Mouse (Mus musculus): ENCODE data around the gene Iqcf5. TPM values are rescaled to one million over a fixed set of nuclear protein-coding genes. Genes with fewer than 3 reads are reported as not detected.
A peak's percentile ranks its signal among the peaks of the same experiment; 100 is the strongest.

Iqcf5 gene
- not detected in 2 replicates for polyA plus RNA-seq (2015; fragmentation: Nextera tagmentation; extraction: Ambion mirVana)

DNA sequence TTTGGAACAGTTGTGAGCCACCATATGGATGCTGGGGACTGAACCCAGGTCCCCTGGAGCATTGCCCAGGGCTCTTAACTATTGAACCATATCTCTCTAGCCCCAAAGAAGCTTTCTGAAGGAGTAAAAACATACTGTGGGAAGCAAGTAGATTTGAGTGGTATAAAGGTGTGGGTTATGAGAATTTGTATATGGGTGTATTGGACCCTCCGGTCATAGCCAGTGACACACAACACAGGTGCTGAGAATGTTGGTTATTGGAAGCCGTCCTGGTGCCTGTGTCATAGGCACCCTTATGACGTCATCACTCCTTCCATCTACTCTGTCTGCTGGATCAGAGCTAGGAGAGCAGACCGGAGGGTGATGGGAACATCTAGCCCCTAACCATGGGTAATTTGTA lies at the start of gene Iqcf5:
Gene Iqcf5, plus strand, starts transcription at position 301 of the 400 bp plus-strand sequence.
- no peak within 1 kb of the TSS for H3K4me2 ChIP-seq
- 89% methylated on average over 4 of the region's 4 CpGs for WGBS
- H3K9ac ChIP-seq, result no peak within 1 kb of the TSS
- H3K36me3 ChIP-seq, result no peaks in the 10 kb centered on the region
- H3K27me3 ChIP-seq, result no peaks in the 10 kb centered on the region
- no peaks in the 10 kb centered on the region for H3K4me1 ChIP-seq (replicated peaks)
- no peaks in the 10 kb centered on the region for H3K9me3 ChIP-seq
- no peak within 1 kb of the TSS for H3K27ac ChIP-seq (replicated peaks)
- no peak within 1 kb of the TSS for H3K4me3 ChIP-seq
- no peak for ATAC-seq (ENCODE audit: low FRiP score, low read depth)

GRCm38 (mm10) chr9:106464751-106465541 lies 49.4 kb upstream of the Iqcf5 start:
- H3K27ac ChIP-seq (replicated peaks), result peak overlapping the region; percentile 90
- H3K4me2 ChIP-seq, result peak overlapping the region; percentile 91
- 2% methylated on average over 86 of the region's 99 CpGs for WGBS
- peaks cover 23% of the 10 kb centered on the region for H3K4me1 ChIP-seq (replicated peaks)
- peak overlapping the region; percentile 49 for H3K4me3 ChIP-seq
- peaks cover 28% of the 10 kb centered on the region for H3K36me3 ChIP-seq
- peak; percentile 78 for ATAC-seq (ENCODE audit: low FRiP score, low read depth)
- no peaks in the 10 kb centered on the region for H3K9me3 ChIP-seq
- no peaks in the 10 kb centered on the region for H3K27me3 ChIP-seq
- H3K9ac ChIP-seq, result peak overlapping the region; percentile 73

DNA sequence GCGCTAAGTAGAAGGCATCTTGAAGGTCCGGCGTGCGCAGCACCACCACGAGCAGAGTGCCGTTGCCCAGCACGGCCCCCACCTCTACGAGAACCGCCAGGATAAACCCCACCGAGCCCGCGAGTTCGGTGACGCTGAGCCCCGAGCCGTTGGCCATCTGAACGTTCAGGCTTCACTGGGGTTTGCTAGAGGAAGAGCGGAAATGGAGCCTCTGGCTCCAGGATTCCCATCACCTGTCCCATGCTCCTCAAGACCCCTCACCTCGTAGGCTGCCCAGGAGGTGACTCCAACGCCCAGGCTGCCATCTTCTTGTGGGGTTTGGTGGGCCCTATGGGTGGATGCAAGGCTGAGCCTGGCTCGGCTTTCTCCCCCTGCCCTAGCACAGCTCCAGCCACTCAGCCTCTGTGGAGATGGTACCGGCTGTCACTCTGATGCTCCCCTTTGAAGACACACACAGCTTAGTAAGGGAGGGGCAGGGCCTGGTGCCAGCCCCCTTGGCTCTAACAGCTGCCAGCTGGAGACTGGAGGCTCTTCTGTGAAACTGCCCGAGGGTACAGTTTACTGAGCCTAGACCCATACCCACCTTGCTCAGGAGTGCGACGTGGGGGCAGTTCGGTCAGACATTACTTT lies 48.7 kb upstream of the Iqcf5 start, which contains the start of gene Gpr62:
Gene Gpr62, minus strand, starts transcription at position 368 of the 630 bp plus-strand sequence.
- Histone ChIP-seq H3K36me3 (peaks cover 25% of the 10 kb centered on the region), H3K9me3 (no peaks in the 10 kb centered on the region), H3K4me2 (peak within 1 kb of the TSS; percentile 91), H3K27me3 (no peaks in the 10 kb centered on the region), H3K9ac (peak within 1 kb of the TSS; percentile 73), H3K4me3 (peak within 1 kb of the TSS; percentile 49), H3K4me1 (replicated peaks) (peaks cover 22% of the 10 kb centered on the region), H3K27ac (replicated peaks) (peak within 1 kb of the TSS; percentile 90)
- WGBS, result 23% methylated on average over 26 of the region's 26 CpGs
- ATAC-seq (ENCODE audit: low FRiP score, low read depth), result peak; percentile 36

- no peak for ATAC-seq (ENCODE audit: low FRiP score, low read depth)
- no peak overlapping the region for H3K4me3 ChIP-seq
- H3K36me3 ChIP-seq, result peaks cover 17% of the 10 kb centered on the region
- no peaks in the 10 kb centered on the region for H3K27me3 ChIP-seq
- no peaks in the 10 kb centered on the region for H3K9me3 ChIP-seq
- no peak overlapping the region for H3K27ac ChIP-seq (replicated peaks)
- WGBS, result 88% methylated on average over 6 of the region's 6 CpGs
- no peak overlapping the region for H3K4me2 ChIP-seq
- H3K9ac ChIP-seq, result no peak overlapping the region
- H3K4me1 ChIP-seq (replicated peaks), result peaks cover 22% of the 10 kb centered on the region
These were observed 47.7 kb upstream of the Iqcf5 start for GRCm38 (mm10) chr9:106466721-106467120.

DNA sequence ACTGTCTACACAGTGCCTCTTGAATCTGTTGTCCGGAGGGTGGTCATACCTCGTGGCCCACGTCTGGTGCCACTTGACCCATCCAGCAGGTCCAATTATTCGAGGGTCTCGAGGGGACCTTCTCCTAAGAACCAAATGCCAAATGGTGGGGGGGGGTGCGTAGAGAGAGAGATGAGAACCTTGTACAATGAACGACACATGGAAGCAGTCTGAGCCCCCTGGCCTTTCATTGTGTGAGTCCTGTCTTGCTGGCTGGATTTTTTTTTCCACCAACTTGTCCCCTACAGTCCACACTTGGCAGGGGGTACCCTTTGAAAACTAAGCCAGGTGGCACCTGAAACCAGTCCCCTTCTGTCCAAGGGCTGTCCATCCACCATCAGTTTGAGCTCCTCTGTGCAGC lies 46.6 kb upstream of the Iqcf5 start:
- Histone ChIP-seq H3K9me3 (no peaks in the 10 kb centered on the region), H3K27me3 (no peaks in the 10 kb centered on the region), H3K4me2 (no peak overlapping the region), H3K9ac (no peak overlapping the region), H3K4me3 (no peak overlapping the region), H3K4me1 (replicated peaks) (peaks cover 22% of the 10 kb centered on the region), H3K36me3 (peaks cover 8% of the 10 kb centered on the region; the same call in 1 of the 2 replicates), H3K27ac (replicated peaks) (no peak overlapping the region)
- no peak for ATAC-seq (ENCODE audit: low FRiP score, low read depth)
- 89% methylated on average over 7 of the region's 7 CpGs for whole genome bisulfite sequencing

DNA sequence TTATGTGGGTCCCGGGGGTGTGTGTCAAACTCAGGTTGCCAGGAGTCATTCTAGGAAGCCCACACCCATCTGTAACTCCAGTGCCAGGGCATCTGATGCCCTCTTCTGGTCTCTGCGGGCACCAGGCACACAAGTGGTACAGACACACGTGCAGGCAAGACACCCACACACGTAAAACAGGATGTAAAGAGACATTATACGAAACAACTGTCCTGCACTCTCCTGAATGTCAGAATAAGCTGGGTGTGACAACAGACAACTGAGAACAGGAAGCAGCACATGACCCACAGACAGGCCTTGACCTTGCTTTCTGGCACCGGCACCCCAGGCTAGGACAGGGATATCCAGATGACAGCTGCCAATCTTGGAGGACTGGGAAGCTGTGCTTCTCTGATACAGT lies 45.1 kb upstream of the Iqcf5 start:
- 73% methylated on average over 6 of the region's 6 CpGs for WGBS
- Histone ChIP-seq H3K9ac (no peak overlapping the region), H3K4me1 (replicated peaks) (peaks cover 23% of the 10 kb centered on the region), H3K27me3 (no peaks in the 10 kb centered on the region), H3K4me3 (no peak overlapping the region), H3K9me3 (no peaks in the 10 kb centered on the region), H3K27ac (replicated peaks) (no peak overlapping the region), H3K4me2 (no peak overlapping the region), H3K36me3 (no peaks in the 10 kb centered on the region)
- no peak for ATAC-seq (ENCODE audit: low FRiP score, low read depth)

- H3K4me1 ChIP-seq (replicated peaks), result peaks cover 20% of the 10 kb centered on the region
- 73% methylated on average over 9 of the region's 9 CpGs for WGBS
- no peak for ATAC-seq (ENCODE audit: low FRiP score, low read depth)
- no peak overlapping the region for H3K27ac ChIP-seq (replicated peaks)
- H3K27me3 ChIP-seq, result no peaks in the 10 kb centered on the region
- no peaks in the 10 kb centered on the region for H3K9me3 ChIP-seq
- no peak overlapping the region for H3K4me3 ChIP-seq
- no peak overlapping the region for H3K9ac ChIP-seq
- H3K4me2 ChIP-seq, result no peak overlapping the region
- H3K36me3 ChIP-seq, result no peaks in the 10 kb centered on the region
These were observed 44.6 kb upstream of the Iqcf5 start for GRCm38 (mm10) chr9:106469776-106470175.

DNA sequence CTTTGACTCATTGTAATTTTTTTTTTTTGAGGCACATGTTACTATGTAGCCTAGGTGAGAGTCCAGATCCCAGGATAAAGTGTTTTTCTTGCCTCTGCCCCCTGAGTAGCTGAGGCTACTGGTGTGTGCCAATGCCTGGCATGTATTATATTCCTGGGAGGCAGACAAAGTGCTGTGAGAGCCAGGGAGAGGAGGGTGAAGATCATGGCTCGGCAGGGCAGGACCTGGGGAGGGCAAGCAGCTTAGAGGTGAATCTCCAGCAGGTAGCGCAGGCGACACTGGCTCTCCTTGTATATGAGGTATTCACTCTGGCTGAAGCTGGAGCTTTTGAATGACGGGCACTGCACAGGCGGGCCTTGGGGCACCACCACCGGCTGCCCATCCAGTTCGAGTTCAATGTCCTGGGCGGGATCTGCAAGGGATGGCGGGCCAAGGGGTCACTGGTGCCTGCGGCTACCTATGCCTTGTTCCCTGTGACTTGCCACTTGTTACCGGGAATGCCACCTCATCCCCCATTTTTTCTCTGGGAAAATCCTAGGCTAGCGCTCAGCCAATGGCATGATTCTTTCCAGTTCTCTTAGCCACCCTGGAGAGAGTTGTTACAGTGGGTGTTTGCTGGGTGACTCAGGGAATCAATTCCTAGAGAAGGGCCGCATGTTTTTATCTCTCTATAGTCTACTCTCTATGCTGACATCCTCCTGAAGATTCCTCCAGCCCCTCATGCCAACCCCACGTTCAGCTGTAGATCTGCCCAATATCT lies 43.2 kb upstream of the Iqcf5 start:
- ATAC-seq (ENCODE audit: low FRiP score, low read depth), result no peak
- Histone ChIP-seq H3K4me3 (no peak overlapping the region), H3K4me1 (replicated peaks) (peaks cover 9% of the 10 kb centered on the region), H3K9ac (no peak overlapping the region), H3K27ac (replicated peaks) (no peak overlapping the region), H3K4me2 (no peak overlapping the region), H3K9me3 (no peaks in the 10 kb centered on the region), H3K36me3 (no peaks in the 10 kb centered on the region), H3K27me3 (no peaks in the 10 kb centered on the region)
- WGBS, result 65% methylated on average over 14 of the region's 14 CpGs

- Histone ChIP-seq H3K9ac (no peak overlapping the region), H3K4me1 (replicated peaks) (peaks cover 13% of the 10 kb centered on the region), H3K36me3 (no peaks in the 10 kb centered on the region), H3K27me3 (no peaks in the 10 kb centered on the region), H3K27ac (replicated peaks) (no peak overlapping the region), H3K4me3 (no peak overlapping the region), H3K9me3 (no peaks in the 10 kb centered on the region), H3K4me2 (no peak overlapping the region)
- no peak for ATAC-seq (ENCODE audit: low FRiP score, low read depth)
- 16% methylated on average over 5 of the region's 5 CpGs for WGBS
These were observed 42.5 kb upstream of the Iqcf5 start for GRCm38 (mm10) chr9:106471892-106472291.

GRCm38 (mm10) chr9:106472321-106472720 lies 42.1 kb upstream of the Iqcf5 start:
- Histone ChIP-seq H3K9ac (no peak overlapping the region), H3K4me1 (replicated peaks) (peaks cover 13% of the 10 kb centered on the region), H3K4me3 (no peak overlapping the region), H3K9me3 (no peaks in the 10 kb centered on the region), H3K27ac (replicated peaks) (no peak overlapping the region), H3K27me3 (no peaks in the 10 kb centered on the region), H3K4me2 (no peak overlapping the region), H3K36me3 (no peaks in the 10 kb centered on the region)
- 75% methylated on average over 4 of the region's 4 CpGs for WGBS
- no peak for ATAC-seq (ENCODE audit: low FRiP score, low read depth)

GRCm38 (mm10) chr9:106473081-106473752 lies 41.2 kb upstream of the Iqcf5 start:
- peaks cover 19% of the 10 kb centered on the region for H3K4me1 ChIP-seq (replicated peaks)
- no peak for ATAC-seq (ENCODE audit: low FRiP score, low read depth)
- H3K9ac ChIP-seq, result no peak overlapping the region
- H3K27ac ChIP-seq (replicated peaks), result no peak overlapping the region
- no peak overlapping the region for H3K4me2 ChIP-seq
- no peak overlapping the region for H3K4me3 ChIP-seq
- 93% methylated on average over 16 of the region's 16 CpGs for WGBS
- no peaks in the 10 kb centered on the region for H3K27me3 ChIP-seq
- no peaks in the 10 kb centered on the region for H3K9me3 ChIP-seq
- H3K36me3 ChIP-seq, result no peaks in the 10 kb centered on the region
